Mouse (Mus musculus) heart, embryonic 12.5 days (tissue): ENCODE data around the gene Ahsg. TPM values are rescaled to one million over a fixed set of nuclear protein-coding genes. Genes with fewer than 3 reads are reported as not detected.
"Not testable (repeated sequence)": the region's sequence is repeated elsewhere in the genome, so short reads cannot be mapped to it uniquely, and the experiment has no call there.

ENCODE experiments used
- ATAC-seq: fragments of 200-750 bp; cut with Nextera tagmentation; 2 replicates; pipeline ENCODE4 v1.8.0; 2017; ENCODE audit warnings: moderate TSS enrichment, moderate library complexity; ENCODE audit not compliant: insufficient number of reproducible peaks, low FRiP score
- H3K27ac ChIP-seq: fragments of 300-500 bp; sonication (generic); 2 replicates; pipeline ENCODE4 v1.5.1; 2016; ENCODE audit warnings: mild to moderate bottlenecking, moderate library complexity; ENCODE audit not compliant: poor library complexity, severe bottlenecking
- H3K27me3 ChIP-seq: fragments of 300-500 bp; sonication (generic); replicated peaks from 2 replicates; pipeline ENCODE4 v1.6.1; 2016; ENCODE audit warnings: mild to moderate bottlenecking, moderate library complexity
- H3K36me3 ChIP-seq: fragments of 300-500 bp; sonication (generic); 2 replicates; pipeline ENCODE4 v1.6.1; 2016; ENCODE audit warnings: mild to moderate bottlenecking, moderate library complexity
- H3K4me1 ChIP-seq: fragments of 300-500 bp; sonication (generic); replicated peaks from 2 replicates; pipeline ENCODE4 v1.6.1; 2016; ENCODE audit warnings: mild to moderate bottlenecking
- H3K4me2 ChIP-seq: fragments of 300-500 bp; sonication (generic); 2 replicates; pipeline ENCODE4 v1.6.1; 2016; ENCODE audit warnings: mild to moderate bottlenecking, moderate library complexity
- H3K4me3 ChIP-seq: fragments of 300-500 bp; sonication (generic); 2 replicates; pipeline ENCODE4 v1.5.1; 2016; ENCODE audit warnings: mild to moderate bottlenecking
- H3K9ac ChIP-seq: fragments of 300-500 bp; sonication (generic); 2 replicates; pipeline ENCODE4 v1.6.1; 2016; ENCODE audit warnings: mild to moderate bottlenecking, moderate library complexity
- H3K9me3 ChIP-seq: fragments of 300-500 bp; sonication (generic); replicated peaks from 2 replicates; pipeline ENCODE4 v1.6.1; 2016; ENCODE audit warnings: mild to moderate bottlenecking, moderate library complexity
- WGBS: fragments of 180-500 bp; shearing (Covaris S2); methylation state at CpG from one replicate; pipeline ENCODE4 v1.1.7; 2016; 5-methylcytosine and 5-hydroxymethylcytosine counted together
- polyA plus RNA-seq: library from polyadenylated mRNA; unstranded; fragments of >200 nt; fragmentation: Nextera tagmentation; extraction: Ambion mirVana; gene quantifications from 2 replicates; pipeline ENCODE4 v1.2.1, GENCODE M21; 2016

Gene Ahsg
- polyA plus RNA-seq, 1 experiment from 2014 or later: 2.5 TPM

GRCm38 (mm10) chr16:22941825-22942476, 50.9 kb downstream of the Ahsg start:
- not testable (repeated sequence) for ATAC-seq, H3K9me3 ChIP-seq, H3K4me1 ChIP-seq, H3K9ac ChIP-seq, H3K4me2 ChIP-seq, H3K27ac ChIP-seq, H3K4me3 ChIP-seq, H3K36me3 ChIP-seq, H3K27me3 ChIP-seq

GRCm38 (mm10) chr16:22947371-22947770, 56.3 kb downstream of the Ahsg start:
- Histone ChIP-seq H3K9ac (no peak overlapping the region), H3K9me3 (no peaks in the 10 kb centered on the region), H3K4me3 (no peak overlapping the region), H3K27me3 (no peaks in the 10 kb centered on the region), H3K4me2 (no peak overlapping the region), H3K4me1 (no peaks in the 10 kb centered on the region; the same call in 1 of the 2 replicates), H3K36me3 (no peaks in the 10 kb centered on the region), H3K27ac (no peak overlapping the region)
- 86% methylated on average over 2 of the region's 2 CpGs for WGBS
- ATAC-seq: no peak

Other genes starting within 250 kb of the Ahsg start
- gene Dgkg, start 234.1 kb upstream of the Ahsg start, polyA plus RNA-seq: 0.37 and 0.47 TPM in 2 replicates
- gene Crygs, start 79.7 kb upstream of the Ahsg start, polyA plus RNA-seq: not detected in 2 replicates
- gene Tbccd1, start 33.6 kb upstream of the Ahsg start, polyA plus RNA-seq: 19.2 and 20.2 TPM in 2 replicates
- 130 and 138 TPM in 2 replicates for gene Dnajb11, start 33.4 kb upstream of the Ahsg start, polyA plus RNA-seq
- not detected in 2 replicates for gene Fetub, start 27.1 kb downstream of the Ahsg start, polyA plus RNA-seq
- not detected in 2 replicates for gene Hrg, start 59.8 kb downstream of the Ahsg start, polyA plus RNA-seq
- gene Kng2, start 138.2 kb downstream of the Ahsg start, polyA plus RNA-seq: 0.34 and 0.42 TPM in 2 replicates
- 0.83 and 1.6 TPM in 2 replicates for gene Kng1, start 166.6 kb downstream of the Ahsg start, polyA plus RNA-seq
- 195 and 209 TPM in 2 replicates for gene Eif4a2, start 216.2 kb downstream of the Ahsg start, polyA plus RNA-seq
- 95.0 and 106 TPM in 2 replicates for gene Rfc4, start 236.5 kb downstream of the Ahsg start, polyA plus RNA-seq